Comparison of ENCODE assay signal across 10 mouse cellular contexts in the genomic region with DNA sequence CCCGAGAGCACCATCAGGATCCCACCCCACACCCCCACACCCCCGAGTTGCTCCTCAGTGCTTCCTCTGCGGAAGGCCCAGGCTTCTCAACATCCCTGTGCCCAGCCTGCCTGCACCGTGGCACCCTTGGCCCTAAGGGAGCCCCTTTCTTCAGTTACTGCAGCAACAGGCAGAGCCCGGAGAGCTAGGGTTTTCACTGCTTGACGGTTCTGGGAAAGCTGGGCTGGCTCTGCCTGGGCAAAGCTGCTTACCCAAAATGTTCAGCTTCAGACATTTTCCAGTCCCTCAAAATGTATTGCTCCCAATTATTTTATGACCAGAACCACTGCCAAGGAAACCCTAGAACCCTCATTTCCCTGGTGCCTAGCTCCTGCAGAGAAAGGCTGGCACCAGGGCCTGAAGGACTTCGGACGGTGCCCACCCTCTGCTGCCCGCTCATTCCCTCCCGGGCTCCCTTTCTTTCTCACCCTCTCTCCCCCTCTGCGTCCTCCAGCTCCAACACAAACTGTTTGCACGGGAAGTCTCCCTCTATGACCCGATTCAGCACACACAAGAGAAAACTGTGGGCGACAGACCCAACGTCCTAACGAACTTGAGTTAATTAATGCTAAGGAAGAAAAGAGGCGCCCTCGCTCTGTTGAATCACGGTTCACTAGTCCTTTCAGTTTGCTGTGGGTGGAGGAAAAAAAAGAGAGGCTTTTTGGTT. TPM values are rescaled to one million over a fixed set of nuclear protein-coding genes. Genes with fewer than 3 reads are reported as not detected.
A peak's percentile ranks its signal among the peaks of the same experiment; 100 is the strongest.
DNase-seq lines count a peak whose midpoint lies in the region; ATAC-seq and TF ChIP-seq lines count a peak whose summit lies in the region.
"Had no signal": no experiment of that assay in that cellular context is flagged by ENCODE, and none has a peak within 500 bp of the region (broad histone marks: within the 10 kb centered on the region; RNA-seq: fewer than 3 reads in every experiment).

No protein-coding gene starts in this region.

- 15% methylated on average over 19 of the region's 19 CpGs for WGBS in kidney, embryonic 15.5 days
- 3% methylated on average over 19 of the region's 19 CpGs for WGBS in forebrain, embryonic 16.5 days

- H3K4me1 ChIP-seq in kidney, embryonic 15.5 days, result peaks cover 31% of the 10 kb centered on the region
- peaks cover 20% of the 10 kb centered on the region for H3K4me1 ChIP-seq in cortical plate, adult 2 months (ENCODE audit: control insufficient read depth, insufficient read depth, low read length)
- peaks cover 63% of the 10 kb centered on the region for H3K4me1 ChIP-seq in forebrain, embryonic 16.5 days (replicated peaks; ENCODE audit: control insufficient read depth, insufficient read depth, low read length)

- no peak overlapping the region for H3K27ac ChIP-seq in kidney, embryonic 15.5 days
- H3K27ac ChIP-seq in cortical plate, adult 2 months (ENCODE audit: insufficient read depth, low read length), result peak overlapping the region; percentile 95
- peak overlapping the region; percentile 93 for H3K27ac ChIP-seq in forebrain, embryonic 16.5 days (ENCODE audit: low read length)

- no peak for ATAC-seq in kidney, embryonic 15.5 days (replicated peaks; ENCODE audit: low FRiP score)
- ATAC-seq in forebrain, embryonic 16.5 days, result peak; percentile 68
- ATAC-seq: inflammation-experienced regulatory T-cells, adult 6 months had no signal

- no peak for TF ChIP-seq CTCF in cortical plate, adult 2 months (IDR thresholded peaks at IDR 0.05; ENCODE audit: extremely low read depth, insufficient read depth, low read length)

- H3K79me2 ChIP-seq in myocyte (ENCODE audit: control insufficient read depth, insufficient read depth), result peaks cover 83% of the 10 kb centered on the region

- no peak for DNase-seq in kidney, postnatal 14 days
- no peak for DNase-seq in spleen, postnatal 10 days (ENCODE audit: low spot score in 2 of 2)
- no peak for DNase-seq in urinary bladder, postnatal 36 days (ENCODE audit: low spot score in 2 of 2)
- DNase-seq in testis, postnatal 14 days (ENCODE audit: low spot score), result no peak

- no peak overlapping the region for H3K9ac ChIP-seq in kidney, embryonic 15.5 days
- H3K9ac ChIP-seq in forebrain, embryonic 16.5 days (replicated peaks; ENCODE audit: low read depth, low read length), result peak overlapping the region; percentile 62

- no peaks in the 10 kb centered on the region for H3K36me3 ChIP-seq in kidney, embryonic 15.5 days
- H3K36me3 ChIP-seq in forebrain, embryonic 16.5 days (ENCODE audit: control insufficient read depth, insufficient read depth), result no peaks in the 10 kb centered on the region
- H3K36me3 ChIP-seq in myocyte (ENCODE audit: control insufficient read depth, insufficient read depth), result no peaks in the 10 kb centered on the region

- no peak overlapping the region for H3ac ChIP-seq in myocyte (ENCODE audit: control insufficient read depth, insufficient read length)

- 0 out of 2 replicates have a peak overlapping the region, but pooled peaks have one; percentile 2 for H3K4me2 ChIP-seq in kidney, embryonic 15.5 days
- H3K4me2 ChIP-seq in forebrain, embryonic 16.5 days (ENCODE audit: low read length), result peak overlapping the region; percentile 45
- peak overlapping the region; percentile 92 for H3K4me2 ChIP-seq in myocyte (ENCODE audit: low read depth)

- no peak for TF ChIP-seq POLR2A in cortical plate, adult 2 months (IDR thresholded peaks at IDR 0.05; ENCODE audit: extremely low read depth, insufficient read depth, low read length)
- TF ChIP-seq POLR2A in myocyte (IDR thresholded peaks at IDR 0.05; ENCODE audit: insufficient read length, low read depth), result no peak

- H3K9me3 ChIP-seq in kidney, embryonic 15.5 days (replicated peaks), result no peaks in the 10 kb centered on the region
- no peaks in the 10 kb centered on the region for H3K9me3 ChIP-seq in forebrain, embryonic 16.5 days (ENCODE audit: control insufficient read depth, low read length)

- 0 out of 2 replicates have a peak overlapping the region, but pooled peaks have one; percentile 0 for H3K4me3 ChIP-seq in kidney, embryonic 15.5 days (replicated peaks)
- H3K4me3 ChIP-seq in cortical plate, adult 2 months (ENCODE audit: insufficient read depth, low read length), result peak overlapping the region; percentile 9; the same call in 1 of the 2 replicates
- peak overlapping the region; percentile 25 for H3K4me3 ChIP-seq in forebrain, embryonic 16.5 days (replicated peaks; ENCODE audit: low read length)
- no peak overlapping the region for H3K4me3 ChIP-seq in myocyte
- H3K4me3 ChIP-seq: megakaryocyte, embryonic 14.5 days had no signal

- H3K27me3 ChIP-seq in kidney, embryonic 15.5 days, result peaks cover 100% of the 10 kb centered on the region
- peaks cover 10% of the 10 kb centered on the region; the same call in 1 of the 2 replicates for H3K27me3 ChIP-seq in forebrain, embryonic 16.5 days (replicated peaks; ENCODE audit: control insufficient read depth, insufficient read depth, low read length)
- H3K27me3 ChIP-seq in myocyte (ENCODE audit: control insufficient read depth, insufficient read depth, insufficient read length), result no peaks in the 10 kb centered on the region

TF ChIP-seq in myocyte, 11 proteins besides CTCF, POLR2A, EP300 and RAD21:
- TF ChIP-seq REST (IDR thresholded peaks at IDR 0.05; ENCODE audit: insufficient read depth, insufficient read length), result no peak
TF ChIP-seq in myocyte: peak in this region for 0.

RNA-seq across cellular contexts. Expression of a gene that starts 20.5 kb away (rescaled TPM):
- 14.2 and 15.5 TPM in 2 replicates for polyA plus RNA-seq in kidney, embryonic 15.5 days (2015; fragmentation: Nextera tagmentation; extraction: Ambion mirVana)
- 82.8 and 89.1 TPM in 2 replicates for polyA plus RNA-seq in cortical plate, adult 2 months (2012; rRNA removed)
- 440 and 546 TPM in 2 replicates for polyA plus RNA-seq in forebrain, embryonic 16.5 days (2015; fragmentation: Nextera tagmentation; extraction: Ambion mirVana)
- 65.7 TPM for polyA plus RNA-seq in myocyte (2012; fragmentation: generic; extraction: Trizol)

RNA-seq across cellular contexts. Expression of a gene that starts 43.0 kb away (rescaled TPM):
- 6.3 and 7.0 TPM in 2 replicates for polyA plus RNA-seq in kidney, embryonic 15.5 days (2015; fragmentation: Nextera tagmentation; extraction: Ambion mirVana)
- polyA plus RNA-seq in cortical plate, adult 2 months (2012; rRNA removed), result 14.9 and 16.0 TPM in 2 replicates
- 8.2 and 8.7 TPM in 2 replicates for polyA plus RNA-seq in forebrain, embryonic 16.5 days (2015; fragmentation: Nextera tagmentation; extraction: Ambion mirVana)
- polyA plus RNA-seq in myocyte (2012; fragmentation: generic; extraction: Trizol), result 6.7 TPM

RNA-seq across cellular contexts. Expression of a gene that starts 51.6 kb away (rescaled TPM):
- 52.6 and 53.0 TPM in 2 replicates for polyA plus RNA-seq in kidney, embryonic 15.5 days (2015; fragmentation: Nextera tagmentation; extraction: Ambion mirVana)
- polyA plus RNA-seq in cortical plate, adult 2 months (2012; rRNA removed), result 26.0 and 31.2 TPM in 2 replicates
- 31.3 and 34.3 TPM in 2 replicates for polyA plus RNA-seq in forebrain, embryonic 16.5 days (2015; fragmentation: Nextera tagmentation; extraction: Ambion mirVana)
- polyA plus RNA-seq in myocyte (2012; fragmentation: generic; extraction: Trizol), result 21.8 TPM

RNA-seq across cellular contexts. Expression of a gene that starts 56.9 kb away (rescaled TPM):
- polyA plus RNA-seq in kidney, embryonic 15.5 days (2015; fragmentation: Nextera tagmentation; extraction: Ambion mirVana), result 1.9 and 2.3 TPM in 2 replicates
- 0.30 and 0.42 TPM in 2 replicates for polyA plus RNA-seq in cortical plate, adult 2 months (2012; rRNA removed)
- polyA plus RNA-seq in forebrain, embryonic 16.5 days (2015; fragmentation: Nextera tagmentation; extraction: Ambion mirVana), result 2.0 and 2.2 TPM in 2 replicates
- polyA plus RNA-seq in myocyte (2012; fragmentation: generic; extraction: Trizol), result 9.4 TPM

Comparison
In these comparisons a context has a peak if more than half of its experiments do, and no peak if none do; other contexts are left out.
1. H3K4me2 ChIP-seq: peak in every context shown above with its lines; median percentile 92 in myocyte; 45 in forebrain, embryonic 16.5 days; 2 in kidney, embryonic 15.5 days.